Mouse (Mus musculus): ENCODE measurements at regions not wholly inside any gene's neighbourhood (a gene's known extent, or its start where the extent isn't known, plus 50 kb on each side); places are given as distances from the start of the nearest gene placed in this dataset.
"Not testable (repeated sequence)": the region's sequence is repeated elsewhere in the genome, so short reads cannot be mapped to it uniquely, and the experiment has no call there.

- peak; percentile 53 for DNase-seq (ENCODE audit: low spot score)
Measured at GRCm38 (mm10) chr10:50370611-50371010, 221.9 kb upstream of the Ascc3 start.

- DNase-seq (ENCODE audit: low spot score), result not testable (repeated sequence)
Measured at GRCm38 (mm10) chr10:50392617-50393016, 199.9 kb upstream of the Ascc3 start.
